Mouse (Mus musculus) 3134 (cell line): ENCODE results near the gene Gm11639.

Source experiments
- DNase-seq: peaks from one replicate; pipeline ENCODE4 v3.0.0-alpha.2; 2011; ENCODE audit warnings: low spot score; ENCODE audit not compliant: insufficient read length; ENCODE audit errors: extremely low read depth

Gm11639 gene

DNA sequence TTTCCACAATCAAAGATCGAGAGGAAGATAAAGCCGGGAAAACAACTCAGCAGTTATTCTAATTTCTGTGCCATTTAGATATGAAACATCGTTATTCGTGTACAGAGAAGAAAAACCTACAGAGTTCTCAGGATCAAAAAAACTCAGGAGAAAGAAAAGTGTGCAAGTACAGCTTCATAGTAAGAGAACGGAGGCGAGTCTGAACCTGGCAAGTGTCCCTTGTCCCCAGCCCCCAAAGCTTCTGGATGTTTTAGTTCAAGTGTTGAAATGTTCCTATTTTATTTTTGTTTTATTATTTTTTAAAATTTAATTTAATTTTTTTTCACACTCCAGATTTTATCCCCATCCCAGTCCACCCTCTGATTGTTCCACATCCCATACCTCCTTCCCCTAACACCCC, 7.7 kb downstream of the Gm11639 start:
- DNase-seq, result no peak

GRCm38 (mm10) chr11:104704097-104704496, 18.6 kb downstream of the Gm11639 start:
- DNase-seq, result no peak

DNA sequence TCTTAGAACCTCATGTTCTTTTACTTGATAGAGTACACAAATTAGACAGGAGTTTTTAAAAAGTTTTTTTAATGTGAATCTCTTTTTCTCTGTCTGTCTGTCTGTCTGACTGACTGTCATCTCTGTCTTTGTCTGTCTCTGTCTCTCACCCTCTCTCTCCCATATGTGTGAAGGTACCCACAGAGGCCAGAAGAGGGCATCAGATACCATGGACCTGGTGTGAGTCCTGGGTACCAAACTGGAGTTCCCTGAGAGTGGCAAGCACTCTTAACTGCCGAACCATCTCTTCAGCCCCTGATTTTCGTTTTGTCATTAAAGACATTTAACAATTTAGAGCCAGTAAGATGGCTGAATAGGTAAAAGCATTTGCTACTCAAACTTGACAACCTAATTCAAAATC, 21.6 kb downstream of the Gm11639 start:
- no peak for DNase-seq

GRCm38 (mm10) chr11:104744995-104745568, 59.6 kb downstream of the Gm11639 start:
- DNase-seq, result no peak

DNA sequence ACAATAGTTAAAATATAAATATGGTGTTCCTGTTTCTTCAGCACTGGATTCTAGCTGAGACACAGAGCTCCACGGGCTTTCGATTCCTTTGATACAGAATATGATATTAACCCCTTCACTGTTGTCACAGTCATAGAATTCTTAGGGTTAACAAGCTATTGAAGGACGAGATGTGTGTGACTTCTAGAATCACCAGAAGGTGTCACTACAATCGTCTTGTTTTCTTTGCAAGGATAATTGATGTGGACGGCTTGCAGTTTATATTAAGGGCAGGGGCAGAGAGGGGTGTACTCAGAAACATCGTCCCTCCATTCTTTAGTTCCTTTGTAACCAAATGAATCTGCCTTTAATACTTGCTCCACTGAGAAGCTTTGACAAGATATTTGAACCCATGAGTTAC, 80.3 kb downstream of the Gm11639 start:
- DNase-seq, result no peak

GRCm38 (mm10) chr11:104767068-104767467, 81.6 kb downstream of the Gm11639 start:
- DNase-seq, result no peak

DNA sequence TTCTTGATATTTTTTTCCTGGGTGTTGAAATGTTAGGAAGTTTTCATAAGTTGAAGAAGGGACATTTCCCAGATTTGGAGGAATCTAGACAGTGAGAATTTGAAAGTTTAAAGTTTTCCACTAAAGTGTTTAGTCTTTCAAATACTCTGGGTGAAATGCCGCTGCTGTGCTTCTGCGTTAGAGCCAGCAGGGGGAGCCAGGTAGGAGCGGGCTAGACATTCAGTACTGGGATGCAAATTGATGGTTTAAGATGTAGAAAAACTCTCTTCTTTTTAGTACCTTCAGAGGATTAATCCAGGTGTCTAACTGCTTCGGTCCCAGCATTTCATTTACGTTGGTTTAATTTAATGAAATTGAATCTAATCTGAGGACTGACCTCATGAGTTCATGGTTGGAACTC, 82.6 kb downstream of the Gm11639 start:
- DNase-seq, result peak; percentile 3

- DNase-seq, result no peak
Measured at GRCm38 (mm10) chr11:104778796-104779195, 93.3 kb downstream of the Gm11639 start.

GRCm38 (mm10) chr11:104944723-104945122, 259.2 kb downstream of the Gm11639 start:
- DNase-seq, result no peak

GRCm38 (mm10) chr11:104952349-104952748, 266.8 kb downstream of the Gm11639 start:
- no peak for DNase-seq

DNA sequence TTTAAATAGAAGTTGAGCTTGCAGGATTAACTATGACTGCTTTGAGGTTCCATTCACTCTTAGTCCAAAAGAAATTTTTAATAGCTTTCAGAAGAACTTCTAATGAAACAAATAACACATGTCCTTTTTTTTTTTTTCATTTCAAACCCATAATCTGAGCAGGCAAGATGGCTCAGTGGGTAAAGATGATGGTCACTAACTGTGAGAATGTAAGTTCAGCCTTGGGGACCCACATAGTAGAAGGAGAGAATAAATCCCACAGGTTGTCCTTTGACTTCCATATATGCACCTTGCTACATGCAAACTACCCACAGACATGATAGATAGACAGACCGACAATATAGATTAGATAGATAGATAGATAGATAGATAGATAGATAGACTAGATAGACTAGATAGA, 282.4 kb downstream of the Gm11639 start:
- DNase-seq, result no peak

- no peak for DNase-seq
Measured at GRCm38 (mm10) chr11:104968388-104968787, 282.9 kb downstream of the Gm11639 start.

DNA sequence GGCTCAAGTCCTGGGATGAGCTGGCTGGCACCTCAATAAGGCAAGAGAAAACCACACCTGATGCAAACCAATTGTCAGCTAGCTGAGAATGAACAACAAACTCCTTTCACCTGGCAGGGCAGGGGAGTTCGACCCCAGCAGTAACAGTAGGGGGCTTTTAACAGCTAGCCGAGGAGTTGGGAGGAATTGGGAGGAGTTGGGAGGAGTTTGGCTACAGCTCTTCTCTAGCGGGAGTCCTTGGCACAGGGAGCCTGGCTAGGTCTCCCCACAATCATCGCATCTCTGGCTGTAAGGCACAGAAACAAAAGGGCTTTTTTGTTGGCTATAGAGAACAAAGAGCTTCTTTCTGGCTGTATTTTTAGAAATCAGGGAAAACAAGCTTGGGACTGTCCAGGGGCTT, 285.8 kb downstream of the Gm11639 start:
- no peak for DNase-seq

- DNase-seq, result no peak
Measured at GRCm38 (mm10) chr11:104972480-104972879, 287.0 kb downstream of the Gm11639 start.

DNA sequence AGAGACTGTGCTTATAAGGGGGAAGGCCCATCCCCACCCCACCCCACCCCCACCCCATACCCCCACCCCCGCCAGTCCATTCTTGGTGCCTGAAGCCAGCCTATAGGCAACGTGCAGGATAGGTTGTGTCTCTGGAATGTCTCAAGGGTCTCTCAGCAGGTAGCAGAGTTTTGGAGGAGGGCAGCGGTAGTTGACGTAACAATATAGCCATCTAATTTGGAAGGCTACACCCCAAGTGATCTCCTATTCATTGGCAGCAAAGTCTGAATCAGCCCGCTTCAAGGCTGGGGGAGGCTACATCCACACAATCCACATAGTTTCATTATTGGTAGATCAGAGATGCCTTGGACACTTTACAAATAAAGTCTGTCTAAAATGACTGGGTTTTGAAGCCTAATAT, 292.5 kb downstream of the Gm11639 start:
- no peak for DNase-seq

DNA sequence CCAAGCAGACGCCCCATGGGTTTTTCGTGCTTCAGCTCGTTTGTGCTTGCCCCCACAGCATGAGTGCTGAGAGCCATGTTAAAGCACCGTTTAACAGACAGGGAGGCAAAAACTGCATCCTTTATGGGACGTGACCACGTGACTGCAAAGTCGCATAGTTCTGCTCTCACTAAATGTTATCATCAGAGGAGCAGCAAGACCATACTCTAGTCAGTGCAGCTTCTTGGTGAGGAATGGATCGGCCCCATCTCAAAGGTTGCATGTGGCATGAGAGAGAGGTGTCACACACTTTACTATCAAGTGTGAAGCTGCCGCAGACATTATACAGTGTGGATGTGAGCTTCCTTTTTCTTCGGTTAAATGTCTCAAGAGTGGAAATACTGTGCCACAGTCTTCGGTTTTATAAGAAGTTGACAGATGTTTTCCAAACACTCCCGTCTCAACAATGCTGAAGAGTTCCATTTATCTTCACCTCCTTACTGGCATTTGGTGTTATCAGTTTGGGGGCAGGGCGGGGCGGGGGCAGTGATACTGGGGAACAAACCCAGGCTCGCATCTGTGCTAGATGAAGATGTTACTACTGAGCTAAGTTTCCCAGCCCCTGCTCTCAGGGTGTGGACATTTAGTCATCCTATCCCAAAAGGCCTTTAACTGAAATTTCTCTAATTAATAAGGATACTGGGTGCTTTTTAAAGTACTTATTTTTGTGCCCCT, 296.0 kb downstream of the Gm11639 start:
- no peak for DNase-seq

- no peak for DNase-seq
Measured at GRCm38 (mm10) chr11:105009232-105009631, 323.7 kb downstream of the Gm11639 start.

DNA sequence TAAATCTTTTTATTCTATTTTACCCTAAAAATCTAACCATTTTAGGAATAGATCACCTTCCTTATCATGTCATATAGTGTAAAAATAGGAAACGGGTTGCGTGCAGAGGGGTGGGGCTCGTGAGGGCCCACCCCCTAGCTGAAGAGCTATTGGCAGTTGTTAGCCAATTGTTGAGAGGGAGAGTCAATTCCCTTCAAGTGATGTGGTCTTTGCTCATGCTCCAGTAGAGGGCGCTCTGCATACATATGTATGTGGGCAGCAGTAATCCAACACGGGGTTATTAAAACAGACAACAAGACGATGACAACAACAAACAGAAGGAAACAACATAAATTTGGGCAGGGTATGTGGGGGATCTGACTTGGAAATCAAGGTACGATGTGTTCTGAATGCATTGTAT, 335.6 kb downstream of the Gm11639 start:
- DNase-seq, result no peak

DNA sequence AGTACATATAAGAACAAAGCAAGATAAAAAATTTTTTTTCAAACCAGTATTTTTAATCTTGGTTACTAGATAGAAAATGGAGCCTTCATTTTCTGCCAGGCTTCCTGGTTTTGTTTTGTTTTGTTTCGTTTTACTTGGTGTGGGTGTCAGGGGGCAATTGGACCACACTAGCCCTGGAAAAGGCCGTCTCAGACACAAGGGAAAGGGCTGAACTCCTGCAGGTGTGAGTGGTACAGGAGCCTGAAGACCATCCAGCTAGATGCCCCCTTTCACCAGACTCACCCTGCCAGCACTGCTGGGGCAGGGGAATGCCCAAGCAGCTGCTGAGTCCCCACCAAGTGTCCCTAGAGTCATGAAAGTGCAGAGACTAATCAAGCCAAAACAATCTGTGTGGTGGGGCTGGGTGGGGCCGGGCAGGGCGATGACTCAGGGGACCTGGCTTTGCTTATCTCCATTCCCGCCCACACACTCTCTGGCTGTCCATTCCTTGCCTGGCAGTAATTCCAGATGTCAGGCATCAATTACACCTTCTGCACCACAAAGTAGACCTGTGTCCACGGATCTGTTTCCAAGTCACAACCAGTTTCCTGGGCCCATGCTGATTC, 343.3 kb downstream of the Gm11639 start:
- peak; percentile 36 for DNase-seq

- DNase-seq, result no peak
Measured at GRCm38 (mm10) chr11:105029525-105029924, 344.0 kb downstream of the Gm11639 start.

GRCm38 (mm10) chr11:105030229-105030628, 344.7 kb downstream of the Gm11639 start:
- DNase-seq, result no peak

GRCm38 (mm10) chr11:105031103-105031502, 345.6 kb downstream of the Gm11639 start:
- DNase-seq, result no peak
